Mouse (Mus musculus): ENCODE measurements around the gene Epn3. TPM values are rescaled to one million over a fixed set of nuclear protein-coding genes. Genes with fewer than 3 reads are reported as not detected.

The Epn3 gene
- polyA plus RNA-seq, 1 experiment from 2014 or later, result 14.4 TPM

DNA sequence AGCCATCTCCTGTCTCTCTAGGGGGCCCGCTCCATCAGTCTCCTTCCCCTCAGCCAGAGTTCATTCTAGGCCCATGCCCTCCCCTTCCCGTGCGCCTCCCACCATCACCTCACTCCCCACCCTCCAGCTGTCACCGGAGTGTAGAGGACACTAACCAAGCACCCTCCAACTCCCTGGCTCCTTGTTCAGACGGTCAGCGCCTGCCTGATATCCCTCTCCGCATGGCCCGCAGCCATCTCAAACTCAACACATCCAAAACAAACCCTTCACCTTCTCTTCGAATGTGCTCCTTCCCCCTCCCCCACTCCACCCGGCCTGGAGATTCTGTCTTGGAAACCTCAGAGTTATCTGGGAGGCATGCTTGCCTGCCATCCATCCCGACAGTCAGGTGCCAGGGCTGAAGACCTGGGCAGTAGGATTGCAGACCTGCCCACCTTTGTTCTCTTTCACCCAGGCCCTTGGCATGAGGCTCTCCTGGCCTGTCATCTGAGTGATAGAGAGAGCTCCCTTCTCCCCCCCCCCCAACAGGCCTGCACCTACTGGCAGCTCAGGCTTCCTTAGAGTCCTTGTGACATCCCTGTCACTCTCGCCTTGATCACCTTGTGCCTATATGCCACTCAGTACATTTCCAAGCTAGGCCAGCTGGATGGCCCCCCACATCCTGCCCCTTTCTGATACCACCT lies 48.5 kb downstream of the Epn3 start:
- 15% methylated on average over 12 of the region's 12 CpGs for WGBS
- H3K36me3 ChIP-seq, result no peaks in the 10 kb centered on the region
- peak overlapping the region; percentile 35 for H3K4me2 ChIP-seq
- H3K9ac ChIP-seq, result no peak overlapping the region
- no peak overlapping the region for H3K4me3 ChIP-seq
- peak overlapping the region; percentile 83 for H3K27ac ChIP-seq (ENCODE audit: poor library complexity, severe bottlenecking)
- peaks cover 36% of the 10 kb centered on the region for H3K27me3 ChIP-seq (replicated peaks)
- no peaks in the 10 kb centered on the region for H3K9me3 ChIP-seq (replicated peaks)
- H3K4me1 ChIP-seq (replicated peaks), result peaks cover 44% of the 10 kb centered on the region
- ATAC-seq (ENCODE audit: insufficient number of reproducible peaks, low FRiP score), result peak; percentile 76

GRCm38 (mm10) chr11:94449886-94450285 lies 49.9 kb downstream of the Epn3 start:
- no peaks in the 10 kb centered on the region for H3K9me3 ChIP-seq (replicated peaks)
- peak overlapping the region; percentile 83 for H3K27ac ChIP-seq (ENCODE audit: poor library complexity, severe bottlenecking)
- peaks cover 31% of the 10 kb centered on the region for H3K27me3 ChIP-seq (replicated peaks)
- H3K36me3 ChIP-seq, result no peaks in the 10 kb centered on the region
- 37% methylated on average over 5 of the region's 5 CpGs for WGBS
- H3K4me3 ChIP-seq, result no peak overlapping the region
- no peak for ATAC-seq (ENCODE audit: insufficient number of reproducible peaks, low FRiP score)
- H3K4me1 ChIP-seq (replicated peaks), result peaks cover 44% of the 10 kb centered on the region
- H3K9ac ChIP-seq, result no peak overlapping the region
- H3K4me2 ChIP-seq, result peak overlapping the region; percentile 2; the same call in 1 of the 2 replicates

DNA sequence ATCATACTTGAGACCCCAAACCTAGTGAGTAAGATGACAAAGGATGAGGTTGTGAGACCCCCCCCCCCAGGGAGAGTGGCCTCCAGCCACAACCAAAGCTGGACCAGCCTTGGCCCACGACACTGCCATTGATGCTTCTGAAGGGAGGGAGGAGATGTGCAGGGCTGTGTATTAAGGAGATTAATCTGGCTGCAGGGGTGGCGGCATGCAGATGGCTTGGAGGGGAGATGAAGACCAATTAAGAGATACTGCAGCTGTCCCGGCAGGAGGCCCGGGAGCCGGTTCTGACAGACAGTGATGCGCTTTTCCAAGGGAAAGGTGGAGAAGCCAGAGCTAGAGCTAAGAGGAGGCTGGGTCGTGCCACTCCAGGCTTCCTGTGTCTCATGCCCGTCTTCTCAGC lies 50.5 kb downstream of the Epn3 start:
- no peaks in the 10 kb centered on the region for H3K9me3 ChIP-seq (replicated peaks)
- H3K27me3 ChIP-seq (replicated peaks), result peaks cover 31% of the 10 kb centered on the region
- WGBS, result 50% methylated on average over 8 of the region's 8 CpGs
- H3K4me2 ChIP-seq, result no peak overlapping the region
- H3K4me1 ChIP-seq (replicated peaks), result peaks cover 49% of the 10 kb centered on the region
- peak overlapping the region; percentile 83 for H3K27ac ChIP-seq (ENCODE audit: poor library complexity, severe bottlenecking)
- no peak overlapping the region for H3K4me3 ChIP-seq
- ATAC-seq (ENCODE audit: insufficient number of reproducible peaks, low FRiP score), result no peak
- H3K9ac ChIP-seq, result no peak overlapping the region
- no peaks in the 10 kb centered on the region for H3K36me3 ChIP-seq

DNA sequence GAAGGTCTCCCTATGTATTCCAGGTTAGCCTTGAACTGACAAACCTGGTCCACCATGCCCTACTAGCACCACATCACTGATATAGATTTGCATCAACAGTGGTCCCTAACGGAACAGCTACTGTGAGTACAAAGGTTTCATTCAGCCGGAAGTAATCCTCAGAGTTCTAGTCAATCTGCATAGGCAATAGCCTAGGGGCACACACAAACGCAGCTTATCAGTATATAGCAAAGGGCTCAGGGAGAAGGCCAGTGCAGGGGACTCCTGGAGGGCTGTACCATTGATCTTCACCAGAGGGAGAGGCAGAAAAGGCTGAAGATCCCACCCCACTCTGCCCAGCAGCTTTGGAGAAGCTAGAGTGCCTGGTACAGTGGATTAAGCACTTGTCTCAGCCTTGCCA lies 52.8 kb downstream of the Epn3 start:
- Histone ChIP-seq H3K36me3 (no peaks in the 10 kb centered on the region), H3K27ac (ENCODE audit: poor library complexity, severe bottlenecking) (no peak overlapping the region), H3K4me1 (replicated peaks) (peaks cover 51% of the 10 kb centered on the region), H3K9ac (no peak overlapping the region), H3K27me3 (replicated peaks) (peaks cover 36% of the 10 kb centered on the region; the same call in 1 of the 2 replicates), H3K4me3 (no peak overlapping the region), H3K4me2 (no peak overlapping the region), H3K9me3 (replicated peaks) (no peaks in the 10 kb centered on the region)
- WGBS, result 32% methylated on average over 3 of the region's 3 CpGs
- ATAC-seq (ENCODE audit: insufficient number of reproducible peaks, low FRiP score), result no peak

GRCm38 (mm10) chr11:94445300-94445699 lies 54.5 kb downstream of the Epn3 start:
- Histone ChIP-seq H3K4me2 (no peak overlapping the region), H3K4me1 (replicated peaks) (peaks cover 49% of the 10 kb centered on the region), H3K27me3 (replicated peaks) (peaks cover 36% of the 10 kb centered on the region; the same call in 1 of the 2 replicates), H3K9me3 (replicated peaks) (no peaks in the 10 kb centered on the region), H3K4me3 (no peak overlapping the region), H3K27ac (ENCODE audit: poor library complexity, severe bottlenecking) (no peak overlapping the region), H3K36me3 (no peaks in the 10 kb centered on the region), H3K9ac (no peak overlapping the region)
- WGBS, result 60% methylated on average over 4 of the region's 4 CpGs
- no peak for ATAC-seq (ENCODE audit: insufficient number of reproducible peaks, low FRiP score)

DNA sequence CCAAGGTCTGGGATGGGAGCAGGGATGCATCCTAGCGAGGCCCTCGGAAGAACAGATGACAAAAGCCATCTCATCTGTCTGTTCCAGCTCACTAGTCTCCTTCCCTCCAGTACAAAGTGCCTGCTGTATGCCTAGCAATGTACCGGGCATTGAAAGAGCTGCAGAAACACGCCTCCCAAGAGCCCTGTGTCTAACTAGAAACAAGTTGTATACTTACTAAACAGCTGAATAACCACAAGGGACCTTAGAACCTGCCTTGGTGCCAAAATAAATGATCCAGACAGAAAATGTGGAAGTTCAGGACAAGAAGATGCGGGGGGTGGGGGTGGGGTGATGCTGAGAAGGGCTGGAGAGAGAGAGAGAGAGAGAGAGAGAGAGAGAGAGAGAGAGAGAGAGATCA lies 54.9 kb downstream of the Epn3 start:
- whole genome bisulfite sequencing, result 75% methylated on average over 5 of the region's 5 CpGs
- H3K9ac ChIP-seq, result no peak overlapping the region
- H3K27me3 ChIP-seq (replicated peaks), result peaks cover 37% of the 10 kb centered on the region
- peaks cover 45% of the 10 kb centered on the region for H3K4me1 ChIP-seq (replicated peaks)
- ATAC-seq (ENCODE audit: insufficient number of reproducible peaks, low FRiP score), result no peak
- no peaks in the 10 kb centered on the region for H3K9me3 ChIP-seq (replicated peaks)
- no peak overlapping the region for H3K27ac ChIP-seq (ENCODE audit: poor library complexity, severe bottlenecking)
- no peak overlapping the region for H3K4me2 ChIP-seq
- H3K4me3 ChIP-seq, result no peak overlapping the region
- no peaks in the 10 kb centered on the region for H3K36me3 ChIP-seq

DNA sequence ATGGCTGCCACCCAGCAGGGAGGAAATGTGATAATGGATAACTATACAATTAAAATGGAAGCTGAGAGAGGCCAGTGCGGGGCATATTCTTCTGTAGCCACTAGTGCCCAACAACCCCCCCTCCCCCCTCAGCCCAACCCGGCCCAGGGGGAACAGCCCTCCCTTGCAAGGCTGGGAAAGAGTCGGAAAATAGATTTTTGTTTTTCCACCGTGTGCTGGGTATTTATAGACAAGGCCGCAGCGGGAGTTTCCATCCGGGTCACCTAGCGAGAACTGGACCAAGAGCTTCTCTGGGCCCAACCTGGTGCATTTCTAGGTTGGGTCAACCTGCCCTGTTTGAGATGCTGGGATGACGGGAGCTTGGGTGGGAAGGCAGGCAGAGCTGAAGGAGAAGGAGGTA lies 58.0 kb downstream of the Epn3 start:
- H3K27me3 ChIP-seq (replicated peaks), result peaks cover 48% of the 10 kb centered on the region
- peak overlapping the region; percentile 52; the same call in 1 of the 2 replicates for H3K27ac ChIP-seq (ENCODE audit: poor library complexity, severe bottlenecking)
- H3K4me1 ChIP-seq (replicated peaks), result peaks cover 28% of the 10 kb centered on the region
- no peak overlapping the region for H3K4me3 ChIP-seq
- no peak overlapping the region for H3K4me2 ChIP-seq
- 61% methylated on average over 9 of the region's 9 CpGs for WGBS
- H3K9ac ChIP-seq, result no peak overlapping the region
- H3K9me3 ChIP-seq (replicated peaks), result no peaks in the 10 kb centered on the region
- ATAC-seq (ENCODE audit: insufficient number of reproducible peaks, low FRiP score), result no peak
- no peaks in the 10 kb centered on the region for H3K36me3 ChIP-seq

DNA sequence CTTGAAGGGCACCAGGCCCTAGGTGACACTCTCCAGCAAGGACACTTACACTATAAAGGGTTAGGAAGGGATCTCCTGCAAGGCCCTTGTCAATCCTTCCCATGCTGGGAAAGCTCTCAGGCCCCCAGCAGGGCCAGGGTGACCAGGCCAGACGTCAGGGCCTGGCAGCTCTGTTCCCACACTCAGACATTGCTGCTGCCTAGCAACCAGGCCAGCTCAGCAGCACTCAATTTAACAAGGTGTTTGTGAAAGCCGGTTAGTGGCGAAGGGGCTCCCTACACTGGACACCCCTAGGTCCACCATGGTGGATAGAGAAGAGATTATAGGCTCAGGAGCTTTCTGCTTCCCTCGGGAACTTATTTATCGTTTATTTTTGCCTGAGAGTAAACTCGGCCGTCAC lies 58.7 kb downstream of the Epn3 start:
- H3K36me3 ChIP-seq, result no peaks in the 10 kb centered on the region
- 40% methylated on average over 7 of the region's 7 CpGs for WGBS
- peak; percentile 34; the same call in 1 of the 2 replicates for ATAC-seq (ENCODE audit: insufficient number of reproducible peaks, low FRiP score)
- H3K4me2 ChIP-seq, result 0 out of 2 replicates have a peak overlapping the region, but pooled peaks have one; percentile 2
- H3K27ac ChIP-seq (ENCODE audit: poor library complexity, severe bottlenecking), result peak overlapping the region; percentile 52; the same call in 1 of the 2 replicates
- H3K9ac ChIP-seq, result no peak overlapping the region
- peaks cover 28% of the 10 kb centered on the region for H3K4me1 ChIP-seq (replicated peaks)
- no peaks in the 10 kb centered on the region for H3K9me3 ChIP-seq (replicated peaks)
- H3K4me3 ChIP-seq, result no peak overlapping the region
- H3K27me3 ChIP-seq (replicated peaks), result peaks cover 44% of the 10 kb centered on the region

DNA sequence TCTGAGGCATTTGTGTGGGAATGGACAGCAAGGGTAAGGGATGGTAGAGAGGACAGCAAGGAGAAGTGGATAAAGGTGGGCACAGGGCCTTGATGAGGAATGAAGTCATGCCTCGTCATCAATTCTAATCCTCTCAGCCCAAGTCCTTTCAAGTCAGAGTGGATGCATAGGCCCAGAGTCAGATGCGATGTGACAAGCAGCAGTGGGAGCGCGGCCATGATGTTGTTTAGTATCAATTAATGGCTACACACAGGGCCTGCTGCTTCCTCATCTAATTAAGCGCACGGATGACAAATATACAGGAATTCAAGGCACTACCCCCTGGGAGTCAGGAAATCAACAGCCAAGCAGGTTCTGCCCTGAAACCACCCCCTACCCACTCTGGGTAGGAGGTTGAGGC lies 59.4 kb downstream of the Epn3 start:
- peaks cover 37% of the 10 kb centered on the region for H3K27me3 ChIP-seq (replicated peaks)
- no peak for ATAC-seq (ENCODE audit: insufficient number of reproducible peaks, low FRiP score)
- H3K9me3 ChIP-seq (replicated peaks), result no peaks in the 10 kb centered on the region
- no peaks in the 10 kb centered on the region for H3K36me3 ChIP-seq
- no peak overlapping the region for H3K27ac ChIP-seq (ENCODE audit: poor library complexity, severe bottlenecking)
- H3K9ac ChIP-seq, result no peak overlapping the region
- peaks cover 28% of the 10 kb centered on the region for H3K4me1 ChIP-seq (replicated peaks)
- 89% methylated on average over 6 of the region's 6 CpGs for WGBS
- H3K4me2 ChIP-seq, result no peak overlapping the region
- no peak overlapping the region for H3K4me3 ChIP-seq

Other genes starting within 250 kb of the Epn3 start
- gene Gm21885, start 218.1 kb downstream of the Epn3 start, polyA plus RNA-seq (2016; fragmentation: Nextera tagmentation; extraction: Ambion mirVana), result 0.35 TPM in 1 of 2 replicates, not detected in the other
- gene Luc7l3, start 178.0 kb downstream of the Epn3 start, polyA plus RNA-seq (2016; fragmentation: Nextera tagmentation; extraction: Ambion mirVana), result 82.0 and 84.6 TPM in 2 replicates
- 54.2 and 54.6 TPM in 2 replicates for gene Ankrd40, start 172.0 kb downstream of the Epn3 start, polyA plus RNA-seq (2016; fragmentation: Nextera tagmentation; extraction: Ambion mirVana)
- 0.44 and 0.59 TPM in 2 replicates for gene Abcc3, start 107.0 kb downstream of the Epn3 start, polyA plus RNA-seq (2016; fragmentation: Nextera tagmentation; extraction: Ambion mirVana)
- gene Cacna1g, start 25.8 kb downstream of the Epn3 start, polyA plus RNA-seq (2016; fragmentation: Nextera tagmentation; extraction: Ambion mirVana), result 1.9 and 2.7 TPM in 2 replicates
- not detected in 2 replicates for gene Spata20, start 13.8 kb downstream of the Epn3 start, polyA plus RNA-seq (2016; fragmentation: Nextera tagmentation; extraction: Ambion mirVana)
- gene Mycbpap, start 21.8 kb upstream of the Epn3 start, polyA plus RNA-seq (2016; fragmentation: Nextera tagmentation; extraction: Ambion mirVana), result 9.1 and 11.5 TPM in 2 replicates
- gene Rsad1, start 49.3 kb upstream of the Epn3 start, polyA plus RNA-seq (2016; fragmentation: Nextera tagmentation; extraction: Ambion mirVana), result 5.1 and 5.5 TPM in 2 replicates
- gene Chad, start 65.1 kb upstream of the Epn3 start, polyA plus RNA-seq (2016; fragmentation: Nextera tagmentation; extraction: Ambion mirVana), result 0.36 TPM in 1 of 2 replicates, not detected in the other
- 3.4 and 4.3 TPM in 2 replicates for gene Acsf2, start 101.9 kb upstream of the Epn3 start, polyA plus RNA-seq (2016; fragmentation: Nextera tagmentation; extraction: Ambion mirVana)
- 178 and 180 TPM in 2 replicates for gene Lrrc59, start 129.8 kb upstream of the Epn3 start, polyA plus RNA-seq (2016; fragmentation: Nextera tagmentation; extraction: Ambion mirVana)
- 123 and 128 TPM in 2 replicates for gene Mrpl27, start 153.8 kb upstream of the Epn3 start, polyA plus RNA-seq (2016; fragmentation: Nextera tagmentation; extraction: Ambion mirVana)
- gene Eme1, start 154.0 kb upstream of the Epn3 start, polyA plus RNA-seq (2016; fragmentation: Nextera tagmentation; extraction: Ambion mirVana), result 15.3 and 15.9 TPM in 2 replicates
- gene Xylt2, start 177.5 kb upstream of the Epn3 start, polyA plus RNA-seq (2016; fragmentation: Nextera tagmentation; extraction: Ambion mirVana), result 16.4 and 17.8 TPM in 2 replicates
- not detected in 2 replicates for gene Gm11541, start 204.5 kb upstream of the Epn3 start, polyA plus RNA-seq (2016; fragmentation: Nextera tagmentation; extraction: Ambion mirVana)
- not detected in 2 replicates for gene Cdc34b, start 241.8 kb upstream of the Epn3 start, polyA plus RNA-seq (2016; fragmentation: Nextera tagmentation; extraction: Ambion mirVana)